Mouse (Mus musculus) ES-E14 (cell line): ENCODE data around the gene Hddc3. TPM values are rescaled to one million over a fixed set of nuclear protein-coding genes. Genes with fewer than 3 reads are reported as not detected.
A peak's percentile ranks its signal among the peaks of the same experiment; 100 is the strongest.

ENCODE experiments used
- DNase-seq: peaks from one replicate; pipeline ENCODE4 v3.0.0-alpha.2; 2013; ENCODE audit warnings: low read depth, low spot score
- H3K27ac ChIP-seq: 2 replicates; pipeline ENCODE4 v1.5.1; 2012; ENCODE audit warnings: low read depth, mild to moderate bottlenecking, low read length, moderate library complexity, mixed read lengths; ENCODE audit not compliant: poor library complexity, insufficient read depth, severe bottlenecking
- H3K36me3 ChIP-seq: 2 replicates; pipeline ENCODE4 v1.6.1; 2012; ENCODE audit warnings: mild to moderate bottlenecking, low read length, moderate library complexity, mixed read lengths; ENCODE audit not compliant: control insufficient read depth, poor library complexity, insufficient read depth, severe bottlenecking
- H3K4me1 ChIP-seq, 2 experiments: fragments of 150-350 bp in 1 of 2; sonication (generic) in 1 of 2; 2 replicates each; pipeline ENCODE4 v1.6.1; 2012; ENCODE audit warnings: low read length in 2 of 2, mild to moderate bottlenecking in 1 of 2, mixed read lengths in 1 of 2; ENCODE audit not compliant: control insufficient read depth in 2 of 2, insufficient read depth in 2 of 2, poor library complexity in 1 of 2
- H3K4me3 ChIP-seq, 2 experiments: fragments of 150-350 bp in 1 of 2; sonication (generic) in 1 of 2; 2 replicates each; pipeline ENCODE4 v1.5.1; 2012; ENCODE audit warnings: low read length in 2 of 2, low read depth in 1 of 2, mild to moderate bottlenecking in 1 of 2, mixed read lengths in 1 of 2; ENCODE audit not compliant: insufficient read depth in 1 of 2, poor library complexity in 1 of 2, severe bottlenecking in 1 of 2
- H3K9ac ChIP-seq: 2 replicates; pipeline ENCODE4 v1.6.1; 2012; ENCODE audit warnings: low read depth, mild to moderate bottlenecking, low read length, mixed read lengths; ENCODE audit not compliant: poor library complexity, insufficient read depth, severe bottlenecking
- H3K9me3 ChIP-seq: fragments of 150-350 bp; sonication (generic); 2 replicates; pipeline ENCODE4 v1.6.1; 2012; ENCODE audit warnings: low read depth, mild to moderate bottlenecking, low read length; ENCODE audit not compliant: control insufficient read depth, insufficient read depth
- CHD2 ChIP-seq: IDR thresholded peaks from 2 replicates; pipeline ENCODE4 v1.6.1; 2014; ENCODE audit warnings: mild to moderate bottlenecking, low read depth, low read length, inconsistent platforms
- HCFC1 ChIP-seq: IDR thresholded peaks from 2 replicates; pipeline ENCODE4 v1.6.1; 2012; ENCODE audit warnings: low read length, inconsistent platforms, borderline replicate concordance; ENCODE audit not compliant: insufficient read depth
- MAFK ChIP-seq: IDR thresholded peaks from 2 replicates; pipeline ENCODE4 v1.6.1; 2014; ENCODE audit warnings: mild to moderate bottlenecking, low read depth, low read length, inconsistent platforms; ENCODE audit not compliant: insufficient read depth
- ZC3H11A ChIP-seq: IDR thresholded peaks from 2 replicates; pipeline ENCODE4 v1.6.1; 2012; ENCODE audit warnings: low read depth, mild to moderate bottlenecking, inconsistent platforms, low read length, borderline replicate concordance
- ZNF384 ChIP-seq: IDR thresholded peaks from 2 replicates; pipeline ENCODE4 v1.6.1; 2012; ENCODE audit warnings: low read depth, low read length, inconsistent platforms
- in situ Hi-C, 2 experiments: fragments of 600-800 bp; cut with MboI; formaldehyde crosslinking; loops; one replicate each; pipeline ENCODE4 v1.15.1; 2025; ENCODE audit warnings: low sequenced_read_pairs in 2 of 2, inconsistent platforms in 1 of 2; ENCODE audit not compliant: unreplicated experiment in 2 of 2
- total RNA-seq: library from RNA; depleted of rRNA; stranded (reverse); fragments of 300-350 nt; gene quantifications from 2 replicates; pipeline ENCODE4 v1.2.3, GENCODE M21; 2012

The Hddc3 gene
- total RNA-seq, 1 experiment = 14.3 TPM

DNA sequence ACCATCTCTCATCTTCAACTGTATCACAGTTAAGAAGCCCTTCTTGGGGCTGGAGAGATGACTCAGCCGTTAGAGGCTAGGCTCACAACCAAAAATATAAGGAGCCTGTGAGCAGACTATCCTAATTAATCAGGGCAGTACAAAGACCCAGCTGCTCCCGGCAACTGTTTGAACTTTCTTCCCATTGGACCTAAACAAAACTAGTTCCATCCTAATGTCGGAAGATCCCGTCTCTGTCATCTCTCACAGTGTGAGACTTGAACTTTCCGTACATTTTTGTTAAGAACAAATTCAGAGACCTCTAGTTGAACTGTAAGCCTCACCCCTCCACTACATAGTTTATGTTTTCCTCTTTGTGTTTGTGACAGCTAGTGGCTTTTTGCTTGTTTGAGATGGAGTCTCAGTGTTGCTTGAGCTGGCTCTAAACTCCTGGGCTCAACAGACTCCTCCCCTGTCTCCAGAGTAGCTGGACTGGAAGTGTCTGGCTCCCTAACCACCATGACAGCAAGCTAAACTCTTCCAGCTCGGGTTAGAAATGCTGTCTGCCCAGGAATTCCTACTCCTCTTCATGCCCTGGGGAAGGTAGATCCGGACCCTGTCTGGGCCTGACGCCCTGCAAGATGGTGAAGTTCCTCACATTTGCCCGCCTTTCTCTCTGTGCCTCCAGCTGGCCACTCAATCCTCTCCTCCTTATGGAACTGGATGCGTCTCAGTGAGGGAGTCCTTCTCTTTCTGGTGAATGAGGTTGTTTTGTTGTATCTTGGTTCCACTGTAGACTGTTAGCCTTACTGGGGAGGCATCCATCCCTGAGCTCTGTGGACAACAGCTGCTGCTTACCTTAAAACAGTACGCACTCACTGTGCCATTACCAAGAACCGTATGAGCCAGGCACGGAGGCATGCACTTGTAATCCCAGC, 5.0 kb downstream of the Hddc3 start:
- H3K4me3 ChIP-seq = no peak overlapping the region
- peaks cover 0 to 16% of the 10 kb centered on the region in 2 experiments; a peak in 1 of 4 replicates for H3K4me1 ChIP-seq
- in situ Hi-C loops = no loop called here
- no peak overlapping the region for H3K27ac ChIP-seq
- DNase-seq = no peak
- H3K9me3 ChIP-seq = no peaks in the 10 kb centered on the region
- peaks cover 3% of the 10 kb centered on the region; the same call in 1 of the 2 replicates for H3K36me3 ChIP-seq
- TF ChIP-seq CHD2 (no peak), ZNF384 (no peak), HCFC1 (no peak), ZC3H11A (no peak), MAFK (no peak)
- peak overlapping the region; percentile 23; the same call in 1 of the 2 replicates for H3K9ac ChIP-seq

DNA sequence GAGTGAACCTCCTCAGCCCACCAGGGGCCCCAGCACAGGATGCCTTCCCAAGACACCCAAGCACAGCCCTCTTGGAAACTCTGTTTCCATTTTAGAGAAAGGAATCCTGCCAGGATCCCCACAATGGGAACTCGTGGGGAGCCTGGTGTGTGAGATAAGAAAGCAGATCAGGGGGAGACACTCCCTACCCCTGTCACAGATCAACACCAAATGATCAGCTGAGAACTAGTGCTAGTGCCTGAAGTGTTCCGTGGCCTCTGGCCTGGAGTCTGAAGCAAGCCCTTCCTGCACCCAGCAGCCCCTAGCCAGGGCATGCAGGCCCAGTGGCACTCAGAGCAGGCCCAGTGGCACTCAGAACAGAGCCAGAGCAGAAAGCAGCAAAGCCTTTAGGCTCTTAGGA, 7.9 kb downstream of the Hddc3 start:
- no peak for TF ChIP-seq CHD2
- TF ChIP-seq ZNF384 = no peak
- no peak for TF ChIP-seq HCFC1
- TF ChIP-seq MAFK = no peak
- no peak for TF ChIP-seq ZC3H11A
- in situ Hi-C loops = no loop called here
- Histone ChIP-seq H3K9ac (no peak overlapping the region), H3K9me3 (no peaks in the 10 kb centered on the region), H3K27ac (no peak overlapping the region), H3K4me1 (peaks cover 0 to 14% of the 10 kb centered on the region in 2 experiments; a peak in 1 of 4 replicates), H3K4me3 (no peak overlapping the region), H3K36me3 (peaks cover 6% of the 10 kb centered on the region; the same call in 1 of the 2 replicates)
- no peak for DNase-seq

DNA sequence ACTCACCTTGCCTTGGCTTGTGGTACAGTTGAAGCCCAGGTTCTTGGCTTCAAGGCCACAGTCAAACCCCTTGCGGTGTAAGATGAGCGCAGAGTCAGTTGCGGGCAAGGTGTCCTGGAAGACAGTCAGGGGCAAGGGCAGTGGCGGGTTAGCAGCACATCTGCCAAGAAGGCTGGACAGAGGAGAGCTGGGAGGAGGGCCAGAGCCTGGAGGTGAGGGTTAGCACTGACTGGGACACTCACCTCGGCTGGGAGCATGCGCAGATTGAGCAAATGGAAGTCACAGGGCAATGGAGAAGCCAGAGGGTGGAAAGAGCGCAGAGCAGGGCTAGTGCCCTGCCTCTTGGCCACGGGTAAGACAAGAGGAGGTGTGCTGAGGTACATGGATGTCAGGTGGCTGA, 10.0 kb downstream of the Hddc3 start:
- no peak overlapping the region for H3K27ac ChIP-seq
- H3K36me3 ChIP-seq = peaks cover 6% of the 10 kb centered on the region; the same call in 1 of the 2 replicates
- no peaks in the 10 kb centered on the region for H3K9me3 ChIP-seq
- H3K4me1 ChIP-seq = peaks cover 0 to 11% of the 10 kb centered on the region in 2 experiments; a peak in 1 of 4 replicates
- TF ChIP-seq MAFK (no peak), HCFC1 (no peak), CHD2 (no peak), ZNF384 (no peak), ZC3H11A (no peak)
- DNase-seq = no peak
- H3K9ac ChIP-seq = no peak overlapping the region
- in situ Hi-C loops = no loop called here
- H3K4me3 ChIP-seq = no peak overlapping the region

DNA sequence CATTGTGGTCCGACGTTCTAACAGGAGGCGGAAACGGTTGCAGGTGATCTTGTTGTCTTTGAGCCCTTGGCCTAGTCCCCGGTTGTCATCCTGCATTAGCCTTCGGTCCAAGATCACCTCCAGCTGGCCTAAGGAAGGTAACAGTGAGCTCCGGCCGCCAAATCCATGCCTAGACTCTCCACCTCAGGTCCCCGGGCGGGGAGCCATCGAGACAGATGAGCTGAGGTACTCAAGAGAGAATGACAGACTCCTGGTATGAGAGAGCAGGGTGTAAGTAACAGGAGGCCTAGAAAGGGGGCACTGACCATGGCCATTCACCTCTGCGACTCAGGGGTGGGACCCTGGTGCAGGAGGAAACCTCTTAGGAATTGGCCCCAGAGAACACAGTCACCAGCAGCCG, 13.4 kb downstream of the Hddc3 start:
- H3K27ac ChIP-seq = no peak overlapping the region
- TF ChIP-seq CHD2 (no peak), ZNF384 (no peak), MAFK (no peak), HCFC1 (no peak), ZC3H11A (no peak)
- no peaks in the 10 kb centered on the region for H3K9me3 ChIP-seq
- peaks cover 1 to 13% of the 10 kb centered on the region in 2 experiments; a peak in 1 of 4 replicates for H3K4me1 ChIP-seq
- in situ Hi-C loops = no loop called here
- peaks cover 8% of the 10 kb centered on the region; the same call in 1 of the 2 replicates for H3K36me3 ChIP-seq
- DNase-seq = no peak
- H3K4me3 ChIP-seq = no peak overlapping the region
- H3K9ac ChIP-seq = no peak overlapping the region
